Mouse (Mus musculus) urinary bladder, postnatal 4 days (tissue): ENCODE data around the gene Spice1.
A peak's percentile ranks its signal among the peaks of the same experiment; 100 is the strongest.

Experiments
- DNase-seq, 2 experiments: peaks; one replicate each; pipeline ENCODE4 v3.0.0; 2021 to 2022; ENCODE audit warnings: low spot score in 2 of 2

Gene Spice1

GRCm38 (mm10) chr16:44347071-44347901 lies at the start of gene Spice1:
Spice1 (plus strand) TSS chr16:44347121.
- DNase-seq: peak; percentile 90 to 96

DNA sequence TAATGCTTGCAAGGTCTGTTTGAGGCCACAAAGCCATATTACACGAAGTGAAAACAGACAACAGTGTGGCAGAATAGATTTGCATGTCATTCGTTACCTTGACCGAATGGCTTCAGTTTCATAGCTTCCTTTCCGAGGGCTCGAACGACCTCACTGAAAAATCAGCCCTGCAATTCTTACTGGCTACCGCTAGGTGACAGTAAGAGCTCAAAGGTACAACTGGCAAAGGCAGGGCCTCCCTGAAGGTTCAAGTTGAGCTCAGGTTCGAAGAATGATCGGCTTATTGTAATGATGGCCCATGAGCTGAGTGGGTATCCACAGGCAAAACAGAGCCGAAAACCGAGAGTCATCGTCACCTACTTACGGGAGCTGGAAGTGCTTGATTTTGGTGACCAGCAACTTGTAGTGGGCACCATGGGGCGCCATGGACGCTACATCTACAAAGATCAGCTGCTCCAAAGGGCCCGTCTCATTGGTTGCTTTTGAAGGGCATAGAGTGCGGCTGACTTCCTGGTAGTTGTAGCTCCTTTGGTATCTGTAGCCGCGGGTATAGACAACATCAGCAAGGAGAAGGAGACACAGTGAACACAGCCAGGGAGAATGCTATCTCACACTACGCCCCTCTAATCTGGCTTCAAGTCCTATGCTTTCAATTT lies 47.4 kb upstream of the Spice1 start:
- DNase-seq: no peak

DNA sequence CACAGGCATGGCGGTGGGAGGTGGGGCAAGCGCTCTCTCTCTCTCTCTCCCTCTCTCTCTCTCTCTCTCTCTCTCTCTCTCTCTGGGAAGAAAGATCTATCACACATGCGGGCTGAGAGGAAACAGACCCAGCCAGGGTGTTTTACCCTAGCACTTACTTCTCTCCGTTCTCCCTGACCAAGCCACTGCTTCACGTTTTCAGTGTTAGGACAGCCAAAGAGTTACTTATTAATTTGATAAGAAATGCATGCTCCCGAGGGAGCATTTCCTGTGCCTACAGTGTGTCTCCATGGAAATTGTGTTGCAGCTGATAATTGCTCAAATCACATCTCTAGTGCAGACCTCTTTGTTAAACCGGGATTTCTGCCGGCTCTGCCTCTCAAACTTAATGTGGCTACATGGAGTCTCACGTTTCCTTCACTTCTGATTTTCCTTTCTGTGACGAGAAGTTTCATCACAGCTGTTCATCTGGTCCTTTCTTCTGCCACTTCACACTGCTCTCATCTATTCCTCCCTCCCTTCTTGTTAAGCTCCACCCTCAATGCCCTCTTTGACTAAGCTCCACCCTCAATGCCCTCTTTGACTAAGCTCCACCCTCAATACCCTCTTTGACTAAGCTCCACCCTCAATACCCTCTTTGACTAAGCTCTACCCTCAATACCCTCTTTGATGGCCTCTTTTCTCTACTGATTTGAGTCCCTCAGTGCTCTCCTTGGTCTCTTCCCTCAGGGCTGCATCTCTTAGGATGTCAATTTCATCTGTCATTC lies 44.6 kb upstream of the Spice1 start:
- no peak for DNase-seq

- DNase-seq: no peak
Observed at GRCm38 (mm10) chr16:44303822-44304221, 43.1 kb upstream of the Spice1 start.

DNA sequence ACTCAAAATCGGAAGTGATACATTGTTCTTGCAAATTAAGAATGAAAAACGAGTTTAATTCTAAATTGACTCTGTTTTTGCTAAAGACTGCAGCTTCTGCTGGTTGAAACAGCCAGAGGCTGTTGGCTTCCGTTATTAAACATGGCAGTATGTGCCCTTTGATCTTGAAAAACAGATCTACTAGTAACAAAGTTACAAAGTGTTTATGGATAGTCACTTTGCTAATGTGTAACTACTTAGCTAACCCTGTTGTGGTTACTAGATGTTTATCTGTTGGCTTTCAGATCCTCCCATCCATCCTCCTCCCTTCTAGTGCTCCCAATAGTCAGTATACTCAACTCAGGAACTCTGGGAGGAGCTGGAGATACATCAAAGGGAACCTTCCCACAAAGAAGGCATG lies 41.3 kb upstream of the Spice1 start:
- DNase-seq: no peak

DNA sequence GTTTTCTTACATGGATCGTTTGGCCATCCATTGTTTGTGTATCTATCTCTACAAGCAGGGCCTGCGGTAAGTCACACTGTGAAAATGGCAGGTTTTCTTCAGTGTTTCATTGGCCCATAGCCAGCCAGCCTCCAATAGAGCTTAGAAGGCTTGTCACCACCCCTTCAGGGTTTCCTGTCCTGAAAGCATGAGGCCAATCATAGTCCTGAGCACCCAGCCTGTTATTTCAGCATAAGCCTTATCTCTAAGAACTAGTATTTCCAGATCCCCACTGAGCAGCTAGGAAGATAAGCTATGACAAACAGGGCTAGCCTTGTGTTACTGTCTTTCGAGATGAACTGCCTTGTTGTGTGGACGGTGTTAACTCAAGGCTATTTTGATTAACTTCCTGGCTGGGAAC lies 33.5 kb upstream of the Spice1 start:
- no peak for DNase-seq

DNA sequence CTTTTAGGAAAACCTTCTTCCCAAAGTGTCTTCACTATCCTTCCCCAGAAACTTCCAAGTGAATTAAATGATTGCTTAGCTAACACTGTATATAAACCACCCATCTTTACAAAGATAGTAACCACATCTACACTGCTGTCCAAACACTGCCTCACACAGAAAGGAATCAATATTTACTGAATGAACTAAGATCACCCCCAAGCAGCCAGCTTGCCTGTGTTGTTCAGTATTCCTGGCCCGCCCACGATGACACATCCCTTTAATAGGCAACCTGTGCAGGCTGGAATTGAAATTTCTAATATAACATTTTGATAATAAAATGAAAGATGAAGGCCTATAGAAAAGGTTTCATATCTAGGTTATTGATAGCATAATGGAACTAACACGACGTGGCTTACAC lies 30.6 kb upstream of the Spice1 start:
- no peak for DNase-seq

GRCm38 (mm10) chr16:44320232-44320631 lies 26.7 kb upstream of the Spice1 start:
- DNase-seq: no peak

DNA sequence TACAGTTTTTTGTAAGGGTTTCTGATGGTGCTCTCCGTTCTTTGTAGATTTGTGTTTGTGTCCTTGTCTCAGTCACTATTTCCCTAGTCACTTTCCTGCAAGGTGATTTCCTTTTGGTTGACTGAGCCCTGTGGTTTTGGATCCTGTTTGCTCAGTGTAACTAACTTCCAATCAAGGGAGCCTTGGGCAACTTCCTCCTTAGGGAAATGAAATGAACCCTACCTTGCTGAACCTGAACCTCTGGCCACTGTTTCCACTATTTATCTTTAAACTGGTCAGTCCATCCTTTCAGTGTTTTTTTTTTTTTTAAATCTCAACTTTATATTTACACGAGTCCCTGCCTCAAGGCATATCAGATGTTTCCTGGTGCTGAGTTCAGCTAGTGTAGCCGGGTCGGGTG lies 18.3 kb upstream of the Spice1 start:
- DNase-seq: no peak

- DNase-seq: no peak
Observed at GRCm38 (mm10) chr16:44330657-44331056, 16.3 kb upstream of the Spice1 start.

- no peak for DNase-seq
Observed at GRCm38 (mm10) chr16:44331154-44331553, 15.8 kb upstream of the Spice1 start.

- DNase-seq: no peak
Observed at GRCm38 (mm10) chr16:44331671-44331994, 15.3 kb upstream of the Spice1 start.

DNA sequence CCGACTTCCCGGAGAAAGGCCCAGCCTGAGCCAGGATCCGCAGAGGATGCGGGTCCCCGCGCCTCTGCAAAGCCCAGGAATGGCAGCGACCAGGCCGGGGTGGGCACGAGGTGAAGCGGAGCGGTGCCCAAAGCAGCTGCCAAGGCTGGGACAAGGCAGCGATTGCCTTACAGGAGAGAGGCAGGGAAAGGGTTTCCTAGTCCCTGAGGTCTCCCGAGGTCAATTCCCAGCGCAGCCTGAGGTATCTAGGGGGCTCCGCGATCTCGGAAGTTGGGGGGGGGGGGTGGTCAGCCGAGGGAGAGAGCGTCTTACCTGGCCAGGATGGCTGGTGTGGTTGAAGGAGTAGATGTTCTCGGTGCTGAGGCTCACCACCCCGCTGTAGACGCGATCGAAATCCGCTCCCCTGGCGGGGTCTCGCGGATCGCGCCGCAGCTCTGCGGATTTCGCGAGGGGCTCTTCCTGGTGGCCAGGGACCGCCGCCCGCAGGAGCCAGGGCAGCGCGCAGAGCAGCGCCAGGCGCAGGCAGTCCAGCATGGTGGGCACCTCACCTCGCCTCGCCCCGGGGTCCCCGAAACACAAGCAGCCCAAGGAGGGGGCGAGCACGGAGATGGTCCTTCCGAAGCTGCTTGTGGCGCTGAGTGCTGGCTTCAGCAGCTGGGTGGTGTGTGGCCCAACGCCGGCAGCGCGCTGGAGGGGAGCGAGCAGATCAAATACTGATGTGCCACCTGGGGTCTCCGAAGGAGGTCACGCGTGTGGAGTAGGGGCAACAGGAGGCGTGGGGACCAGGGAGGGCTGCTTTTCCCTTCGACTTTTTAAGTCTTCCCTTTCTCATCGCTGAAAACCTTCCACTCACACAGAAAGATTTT lies 14.7 kb upstream of the Spice1 start:
- DNase-seq: no peak

DNA sequence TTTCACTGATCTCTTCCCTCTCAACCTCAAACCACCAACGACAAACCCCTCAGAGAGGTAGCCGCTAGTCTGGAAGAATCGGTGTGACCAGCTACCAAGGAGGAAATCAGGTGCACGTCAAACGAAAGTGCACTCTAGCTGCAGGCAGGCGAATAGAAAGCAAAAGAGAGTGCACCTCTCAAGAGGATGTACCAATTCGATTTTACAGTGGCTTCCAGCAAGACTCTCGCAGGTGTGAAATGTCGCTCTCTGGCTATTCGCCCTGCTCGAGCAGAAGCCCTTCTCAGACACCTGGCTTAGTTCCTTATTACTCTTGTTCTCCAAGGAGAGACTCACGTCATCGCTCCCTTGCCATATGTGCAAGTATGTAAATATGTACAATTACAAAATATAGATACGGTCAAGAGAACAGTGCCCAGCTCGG lies 14.0 kb upstream of the Spice1 start, which contains the start of gene Sidt1:
TSS of gene Sidt1 (minus strand) at position 336 of the 424 bp plus-strand sequence.
- no peak for DNase-seq

GRCm38 (mm10) chr16:44337541-44337940 lies 9.4 kb upstream of the Spice1 start:
- DNase-seq: no peak

DNA sequence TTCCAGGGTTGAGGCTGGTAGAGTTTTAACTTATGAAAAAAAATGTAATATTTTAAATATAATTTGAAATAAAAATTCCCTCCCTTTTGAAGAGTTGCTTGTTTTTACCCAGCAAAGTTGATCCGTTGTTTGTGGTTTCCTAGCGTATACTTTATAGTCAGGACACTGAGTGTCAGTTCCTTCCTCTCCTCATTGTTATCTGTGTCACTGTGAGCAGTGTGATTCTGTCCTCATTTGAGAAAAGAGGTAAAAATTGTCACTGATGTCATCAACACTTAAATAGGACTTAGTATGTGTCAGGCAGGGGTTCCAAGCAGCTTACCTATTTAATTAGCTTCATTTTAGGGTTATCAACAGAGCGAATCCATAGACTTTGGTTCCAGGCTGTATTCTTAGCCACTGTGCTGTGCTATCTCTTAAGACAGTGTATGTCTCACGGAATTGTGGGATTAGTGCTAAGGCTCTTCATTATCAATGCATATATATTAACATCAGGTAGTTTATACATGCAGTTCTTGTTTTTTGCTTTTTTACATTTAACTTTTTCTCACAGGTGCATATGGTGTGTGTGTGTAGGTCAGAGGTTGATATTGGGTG lies 3.0 kb downstream of the Spice1 start:
- no peak for DNase-seq

GRCm38 (mm10) chr16:44356291-44356690 lies 9.4 kb downstream of the Spice1 start:
- no peak for DNase-seq

DNA sequence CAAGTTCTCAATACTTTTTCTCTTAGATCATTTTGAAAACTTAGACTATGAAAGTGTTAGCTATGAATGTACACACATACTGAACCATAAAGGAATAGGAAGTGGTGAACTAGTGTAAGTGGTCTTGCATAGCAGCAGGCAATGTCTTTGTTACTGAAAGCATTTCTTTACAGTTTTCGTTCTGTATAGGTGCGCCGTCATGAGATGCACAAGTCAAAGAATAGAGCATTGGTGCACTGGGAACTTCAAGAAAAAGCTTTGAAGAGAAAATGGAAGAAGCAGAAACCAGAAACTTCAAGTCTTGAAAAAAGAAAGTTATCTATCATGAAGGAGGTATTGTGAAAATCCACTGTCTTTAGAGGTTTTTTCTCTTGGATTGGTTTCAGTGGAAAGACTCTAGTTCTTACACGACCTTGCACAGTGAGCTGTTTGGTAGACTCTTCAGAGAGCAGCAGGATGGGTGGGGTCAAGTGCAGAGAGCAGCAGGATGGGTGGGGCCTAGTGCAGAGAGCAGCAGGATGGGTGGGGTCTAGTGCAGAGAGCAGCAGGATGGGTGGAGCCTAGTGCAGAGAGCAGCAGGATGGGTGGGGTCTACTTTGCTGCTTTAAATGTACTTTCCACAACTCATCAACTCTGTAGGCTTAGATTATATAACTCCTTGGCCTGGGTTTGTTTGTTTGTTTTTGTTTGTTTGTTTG lies 10.8 kb downstream of the Spice1 start:
- no peak for DNase-seq

- DNase-seq: no peak
Observed at GRCm38 (mm10) chr16:44361921-44362890, 15.3 kb downstream of the Spice1 start.
